Mouse (Mus musculus) neural tube, embryonic 15.5 days (tissue): ENCODE measurements around the gene Sephs1. TPM values are rescaled to one million over a fixed set of nuclear protein-coding genes. Genes with fewer than 3 reads are reported as not detected.
"Not testable (repeated sequence)": the region's sequence is repeated elsewhere in the genome, so short reads cannot be mapped to it uniquely, and the experiment has no call there.

Experiments
- ATAC-seq: fragments of 200-750 bp; cut with Nextera tagmentation; 2 replicates; pipeline ENCODE4 v1.8.0; 2017; ENCODE audit warnings: mild to moderate bottlenecking, moderate TSS enrichment, moderate library complexity; ENCODE audit not compliant: low FRiP score
- H3K27ac ChIP-seq: fragments of 300-500 bp; sonication (generic); replicated peaks from 2 replicates; pipeline ENCODE4 v1.5.1; 2015; ENCODE audit warnings: mild to moderate bottlenecking, inconsistent platforms
- H3K27me3 ChIP-seq: fragments of 300-500 bp; sonication (generic); replicated peaks from 2 replicates; pipeline ENCODE4 v1.6.1; 2015; ENCODE audit warnings: inconsistent platforms
- H3K36me3 ChIP-seq: fragments of 300-500 bp; sonication (generic); 2 replicates; pipeline ENCODE4 v1.6.1; 2015; ENCODE audit warnings: inconsistent platforms
- H3K4me1 ChIP-seq: fragments of 300-500 bp; sonication (generic); 2 replicates; pipeline ENCODE4 v1.6.1; 2015; ENCODE audit warnings: inconsistent platforms
- H3K4me2 ChIP-seq: fragments of 300-500 bp; sonication (generic); 2 replicates; pipeline ENCODE4 v1.6.1; 2015; ENCODE audit warnings: inconsistent platforms, mild to moderate bottlenecking, moderate library complexity
- H3K4me3 ChIP-seq: fragments of 300-500 bp; sonication (generic); replicated peaks from 2 replicates; pipeline ENCODE4 v1.5.1; 2015; ENCODE audit warnings: mild to moderate bottlenecking, inconsistent platforms
- H3K9ac ChIP-seq: fragments of 300-500 bp; sonication (generic); replicated peaks from 2 replicates; pipeline ENCODE4 v1.6.1; 2015; ENCODE audit warnings: mild to moderate bottlenecking, inconsistent platforms
- H3K9me3 ChIP-seq: fragments of 300-500 bp; sonication (generic); replicated peaks from 2 replicates; pipeline ENCODE4 v1.6.1; 2016; ENCODE audit warnings: inconsistent platforms
- WGBS: fragments of 180-500 bp; shearing (Covaris S2); methylation state at CpG from one replicate; pipeline ENCODE4 v1.1.7; 2015; ENCODE audit warnings: mixed read lengths; 5-methylcytosine and 5-hydroxymethylcytosine counted together
- polyA plus RNA-seq: library from polyadenylated mRNA; unstranded; fragments of >200 nt; fragmentation: Nextera tagmentation; extraction: Ambion mirVana; gene quantifications from 2 replicates; pipeline ENCODE4 v1.2.1, GENCODE M21; 2015

The Sephs1 gene
- polyA plus RNA-seq, 1 experiment from 2014 or later: 43.8 TPM

DNA sequence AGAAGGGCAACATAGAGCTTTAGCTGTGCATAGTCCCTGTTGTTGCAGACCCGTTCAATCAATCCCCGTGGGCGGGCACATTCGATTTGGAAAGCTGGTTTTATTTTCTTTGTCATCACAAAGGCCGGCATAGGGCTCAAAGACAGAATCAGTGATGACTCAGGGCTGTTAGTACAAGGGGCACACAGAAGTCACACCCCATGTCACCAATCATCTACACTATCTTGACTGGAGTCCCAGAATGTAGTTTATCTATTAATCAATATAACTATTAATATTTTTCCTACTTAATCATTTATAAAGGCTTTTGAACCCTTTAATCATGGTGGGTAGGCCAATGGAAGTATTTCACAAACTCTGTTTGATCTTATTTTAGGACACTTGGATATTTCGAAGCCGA lies 56.6 kb downstream of the Sephs1 start:
- Histone ChIP-seq H3K4me3 (no peak overlapping the region), H3K4me2 (no peak overlapping the region), H3K4me1 (no peaks in the 10 kb centered on the region), H3K36me3 (peaks cover 37% of the 10 kb centered on the region), H3K9me3 (no peaks in the 10 kb centered on the region), H3K27me3 (no peaks in the 10 kb centered on the region), H3K9ac (no peak overlapping the region), H3K27ac (no peak overlapping the region)
- no peak for ATAC-seq
- 96% methylated on average over 7 of the region's 7 CpGs for WGBS

DNA sequence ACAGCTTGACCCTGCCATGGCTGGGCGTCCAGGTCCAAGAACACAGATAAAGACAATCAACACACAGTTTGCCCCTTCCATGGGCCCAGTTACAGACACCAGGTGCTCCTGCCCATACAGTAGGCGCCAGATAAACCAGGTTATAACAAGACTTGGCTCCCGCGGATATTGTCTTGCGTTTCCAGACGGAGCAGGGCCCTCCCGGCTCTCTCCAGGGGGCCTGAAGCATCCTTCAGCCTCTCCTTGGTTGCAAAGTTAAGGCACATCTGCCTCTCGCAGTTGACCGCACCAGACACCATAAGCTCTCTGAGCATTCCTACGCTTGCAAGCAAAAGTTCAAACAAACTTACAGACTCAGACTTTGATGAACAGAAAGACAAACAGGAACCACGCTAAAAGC lies 59.5 kb downstream of the Sephs1 start:
- Histone ChIP-seq H3K9me3 (0 out of 2 replicates have a peak, but pooled peaks cover 4% of the 10 kb centered on the region), H3K4me1 (no peaks in the 10 kb centered on the region), H3K4me2 (no peak overlapping the region), H3K27me3 (no peaks in the 10 kb centered on the region), H3K4me3 (no peak overlapping the region), H3K27ac (no peak overlapping the region), H3K9ac (no peak overlapping the region), H3K36me3 (peaks cover 37% of the 10 kb centered on the region)
- 94% methylated on average over 11 of the region's 11 CpGs for WGBS
- no peak for ATAC-seq

DNA sequence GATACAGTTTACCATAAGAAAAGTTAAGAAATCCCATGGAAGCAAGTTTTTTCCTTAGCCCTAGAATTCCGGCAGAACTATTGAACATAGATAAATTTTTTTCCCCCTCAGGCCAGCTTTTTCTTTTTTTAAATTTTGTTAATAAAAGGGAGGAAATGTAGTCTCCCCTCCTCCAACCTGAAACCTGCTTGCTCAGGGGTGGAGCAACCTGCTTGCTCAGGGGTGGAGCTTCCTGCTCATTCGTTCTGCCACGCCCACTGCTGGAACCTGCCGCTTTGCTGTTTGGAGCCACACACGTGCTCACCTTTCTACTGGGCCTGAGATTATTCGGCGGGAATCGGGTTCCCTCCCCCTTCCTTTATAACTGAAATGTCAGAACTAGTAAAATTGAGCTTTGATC lies 68.3 kb downstream of the Sephs1 start:
- ATAC-seq, H3K27me3 ChIP-seq, H3K9me3 ChIP-seq, H3K27ac ChIP-seq, H3K4me3 ChIP-seq, H3K36me3 ChIP-seq, H3K9ac ChIP-seq, H3K4me1 ChIP-seq, H3K4me2 ChIP-seq: not testable (repeated sequence)
- 91% methylated on average over 8 of the region's 8 CpGs for WGBS

DNA sequence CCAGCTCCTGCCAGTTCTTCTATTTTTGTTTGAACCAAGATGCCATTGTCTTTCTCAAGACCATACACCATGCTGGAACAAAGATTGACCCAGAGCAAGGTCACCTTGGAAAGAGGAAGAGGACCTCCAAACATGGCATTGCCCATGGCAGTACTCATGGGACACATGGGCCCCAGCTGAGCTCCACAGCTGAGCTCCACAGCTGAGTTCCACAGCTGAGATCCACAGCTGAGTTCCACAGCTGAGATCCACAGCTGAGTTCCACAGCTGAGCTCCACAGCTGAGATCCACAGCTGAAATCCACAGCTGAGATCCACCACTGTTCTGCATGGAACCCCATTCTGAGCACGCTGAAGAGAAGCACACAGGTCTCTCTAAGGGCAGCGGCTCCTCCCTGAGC lies 69.6 kb downstream of the Sephs1 start:
- H3K27me3 ChIP-seq: no peaks in the 10 kb centered on the region
- H3K36me3 ChIP-seq: no peaks in the 10 kb centered on the region
- no peak overlapping the region for H3K4me2 ChIP-seq
- 100% methylated on average over 2 of the region's 2 CpGs for WGBS
- no peak for ATAC-seq
- no peaks in the 10 kb centered on the region for H3K9me3 ChIP-seq
- no peak overlapping the region for H3K27ac ChIP-seq
- H3K9ac ChIP-seq: no peak overlapping the region
- H3K4me1 ChIP-seq: no peaks in the 10 kb centered on the region
- no peak overlapping the region for H3K4me3 ChIP-seq

DNA sequence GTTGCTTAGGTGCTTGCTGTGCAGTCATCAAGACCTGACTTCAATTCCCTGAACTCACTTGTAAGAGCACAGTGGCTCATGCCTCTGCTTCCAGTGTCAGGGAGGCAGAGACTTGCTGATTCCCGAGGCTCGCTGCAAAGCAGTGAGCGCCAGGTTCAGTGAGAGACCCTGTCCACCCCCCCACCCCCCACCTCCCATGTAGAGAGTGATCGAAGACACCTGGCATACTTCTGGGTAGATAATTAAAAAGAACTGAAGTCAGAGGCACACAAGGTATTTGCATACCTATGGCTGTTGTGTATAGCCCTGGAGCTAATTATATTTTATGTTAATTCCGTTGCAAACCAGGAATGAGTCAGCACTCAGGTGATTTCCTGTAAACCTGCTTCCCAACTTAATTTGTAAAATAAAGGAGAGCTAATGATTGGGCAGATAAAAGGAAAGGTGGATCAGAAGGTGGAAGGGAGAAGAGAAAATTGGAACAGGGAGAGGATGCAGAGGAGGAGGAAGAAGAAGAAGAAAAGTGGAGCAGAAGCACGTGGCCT lies 72.9 kb downstream of the Sephs1 start:
- Histone ChIP-seq H3K36me3 (no peaks in the 10 kb centered on the region), H3K4me2 (no peak overlapping the region), H3K9me3 (no peaks in the 10 kb centered on the region), H3K4me1 (no peaks in the 10 kb centered on the region), H3K27me3 (no peaks in the 10 kb centered on the region), H3K27ac (no peak overlapping the region), H3K9ac (no peak overlapping the region), H3K4me3 (no peak overlapping the region)
- 89% methylated on average over 6 of the region's 6 CpGs for WGBS
- ATAC-seq: no peak

DNA sequence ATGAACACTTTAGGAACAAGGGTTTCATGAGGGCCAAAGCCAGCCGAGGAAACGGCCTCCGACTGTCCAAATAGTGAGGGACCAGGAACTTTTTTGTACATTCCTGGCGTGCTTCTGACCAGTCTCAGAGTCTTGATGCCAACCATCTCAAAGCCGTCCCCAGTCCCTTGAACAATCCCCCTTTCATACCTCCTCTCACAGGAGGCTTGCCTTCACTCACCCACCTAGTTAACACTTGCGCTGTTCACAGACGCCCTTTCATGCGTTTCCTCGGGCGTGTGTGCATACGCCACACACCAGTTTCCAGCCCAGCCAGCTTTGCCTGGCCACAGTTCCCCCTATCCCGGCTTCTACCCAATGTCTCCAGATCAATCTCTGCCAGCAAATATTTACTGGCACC lies 76.7 kb downstream of the Sephs1 start:
- H3K36me3 ChIP-seq: no peaks in the 10 kb centered on the region
- H3K4me3 ChIP-seq: no peak overlapping the region
- H3K9ac ChIP-seq: no peak overlapping the region
- H3K4me2 ChIP-seq: no peak overlapping the region
- 96% methylated on average over 12 of the region's 12 CpGs for WGBS
- no peak for ATAC-seq
- H3K4me1 ChIP-seq: no peaks in the 10 kb centered on the region
- no peak overlapping the region for H3K27ac ChIP-seq
- no peaks in the 10 kb centered on the region for H3K27me3 ChIP-seq
- H3K9me3 ChIP-seq: no peaks in the 10 kb centered on the region

Other genes starting within 250 kb of the Sephs1 start
- 39.5 and 40.5 TPM in 2 replicates for gene Prpf18, start 229.5 kb upstream of the Sephs1 start, polyA plus RNA-seq
- gene Bend7, start 163.7 kb upstream of the Sephs1 start, polyA plus RNA-seq: 7.0 and 7.4 TPM in 2 replicates
- 89.1 and 97.9 TPM in 2 replicates for gene Phyh, start 37.5 kb downstream of the Sephs1 start, polyA plus RNA-seq
- 0.59 TPM in 1 of 2 replicates, not detected in the other for gene Ucma, start 94.6 kb downstream of the Sephs1 start, polyA plus RNA-seq
- 3.7 and 11.6 TPM in 2 replicates for gene Mcm10, start 131.2 kb downstream of the Sephs1 start, polyA plus RNA-seq
- 18.9 and 20.1 TPM in 2 replicates for gene Optn, start 182.5 kb downstream of the Sephs1 start, polyA plus RNA-seq